Mouse (Mus musculus) intestine, embryonic 15.5 days (tissue): ENCODE measurements around the gene Mfsd4b1. TPM values are rescaled to one million over a fixed set of nuclear protein-coding genes. Genes with fewer than 3 reads are reported as not detected.
A peak's percentile ranks its signal among the peaks of the same experiment; 100 is the strongest.

Experiments used
- ATAC-seq: fragments of 200-750 bp; cut with Nextera tagmentation; 2 replicates; pipeline ENCODE4 v1.8.0; 2017; ENCODE audit warnings: moderate TSS enrichment, moderate library complexity
- H3K27ac ChIP-seq: fragments of 300-500 bp; sonication (generic); 2 replicates; pipeline ENCODE4 v1.5.1; 2015; ENCODE audit warnings: mild to moderate bottlenecking, inconsistent platforms
- H3K27me3 ChIP-seq: fragments of 300-500 bp; sonication (generic); replicated peaks from 2 replicates; pipeline ENCODE4 v1.6.1; 2015; ENCODE audit warnings: inconsistent platforms
- H3K36me3 ChIP-seq: fragments of 300-500 bp; sonication (generic); 2 replicates; pipeline ENCODE4 v1.6.1; 2015; ENCODE audit warnings: inconsistent platforms
- H3K4me1 ChIP-seq: fragments of 300-500 bp; sonication (generic); replicated peaks from 2 replicates; pipeline ENCODE4 v1.6.1; 2015; ENCODE audit warnings: inconsistent platforms
- H3K4me2 ChIP-seq: fragments of 300-500 bp; sonication (generic); replicated peaks from 2 replicates; pipeline ENCODE4 v1.6.1; 2015; ENCODE audit warnings: mild to moderate bottlenecking, inconsistent platforms
- H3K4me3 ChIP-seq: fragments of 300-500 bp; sonication (generic); replicated peaks from 2 replicates; pipeline ENCODE4 v1.5.1; 2015; ENCODE audit warnings: inconsistent platforms
- H3K9ac ChIP-seq: fragments of 300-500 bp; sonication (generic); 2 replicates; pipeline ENCODE4 v1.6.1; 2015; ENCODE audit warnings: inconsistent platforms
- H3K9me3 ChIP-seq: fragments of 300-500 bp; sonication (generic); 2 replicates; pipeline ENCODE4 v1.6.1; 2016; ENCODE audit warnings: inconsistent platforms
- WGBS: fragments of 180-500 bp; shearing (Covaris S2); methylation state at CpG from one replicate; pipeline ENCODE4 v1.1.7; 2015; 5-methylcytosine and 5-hydroxymethylcytosine counted together
- polyA plus RNA-seq: library from polyadenylated mRNA; unstranded; fragments of >200 nt; fragmentation: Nextera tagmentation; extraction: Ambion mirVana; gene quantifications from 2 replicates; pipeline ENCODE4 v1.2.1, GENCODE M21; 2015

Gene Mfsd4b1
- polyA plus RNA-seq, 1 experiment from 2014 or later: 0.90 TPM

DNA sequence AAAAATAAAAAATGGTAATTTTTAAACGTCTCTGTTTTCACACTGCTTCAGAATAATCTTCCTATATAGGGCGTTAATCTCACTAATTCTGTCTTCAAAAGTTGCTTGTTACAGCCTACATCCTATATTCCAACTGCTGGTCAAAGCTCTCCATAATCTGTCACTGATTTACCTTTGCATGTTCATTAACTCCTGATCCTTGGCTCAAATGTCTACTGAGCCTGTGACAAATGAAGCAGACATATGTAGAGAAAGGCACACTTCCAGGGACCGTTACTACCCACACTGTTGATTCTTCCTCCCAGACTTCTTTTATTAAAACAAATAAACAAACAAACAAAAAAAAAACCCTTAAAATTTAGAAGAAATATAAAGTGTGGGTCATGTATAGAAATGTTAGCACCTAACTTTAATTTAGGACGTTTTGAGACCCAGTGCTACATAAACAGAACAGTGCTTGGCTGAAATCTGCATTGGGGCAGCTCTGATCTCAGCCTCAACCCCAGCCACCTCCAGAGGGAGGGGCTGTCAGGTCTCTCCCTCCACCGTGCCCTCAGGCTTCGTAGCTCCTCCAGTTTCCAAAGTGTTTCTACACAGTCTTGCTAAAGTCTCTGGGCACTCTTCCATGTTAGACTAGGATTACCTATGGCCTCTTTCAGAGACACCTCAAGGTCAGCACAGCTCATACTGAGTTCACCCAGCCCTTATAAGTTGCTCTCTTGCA lies 33.2 kb upstream of the Mfsd4b1 start:
- WGBS: 56% methylated on average over 6 of the region's 6 CpGs
- H3K36me3 ChIP-seq: no peaks in the 10 kb centered on the region
- peak; percentile 53 for ATAC-seq
- peaks cover 5% of the 10 kb centered on the region; the same call in 1 of the 2 replicates for H3K4me1 ChIP-seq
- H3K27ac ChIP-seq: 0 out of 2 replicates have a peak overlapping the region, but pooled peaks have one; percentile 51
- H3K9ac ChIP-seq: no peak overlapping the region
- no peaks in the 10 kb centered on the region for H3K27me3 ChIP-seq
- H3K4me3 ChIP-seq: no peak overlapping the region
- no peaks in the 10 kb centered on the region for H3K9me3 ChIP-seq
- H3K4me2 ChIP-seq: no peak overlapping the region

DNA sequence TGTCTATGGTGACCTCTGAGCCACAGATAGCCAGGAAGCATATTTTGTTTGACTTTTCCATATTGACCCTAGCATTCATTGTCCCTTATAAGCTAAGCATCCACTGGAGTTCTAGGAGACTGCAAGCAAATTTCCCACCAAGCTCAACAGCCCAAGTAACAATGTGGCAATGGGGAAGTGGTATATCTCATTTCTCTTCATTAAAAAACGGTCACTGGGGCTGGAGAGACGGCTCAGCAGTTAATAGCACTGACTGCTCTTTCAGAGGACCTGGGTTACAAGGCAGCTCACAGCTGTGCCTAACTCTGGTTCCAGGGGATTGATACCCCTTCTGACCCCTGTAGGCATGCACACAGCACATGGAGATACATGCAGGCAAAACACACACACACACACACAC lies 32.5 kb upstream of the Mfsd4b1 start:
- 70% methylated on average over 2 of the region's 2 CpGs for WGBS
- Histone ChIP-seq H3K9ac (no peak overlapping the region), H3K4me3 (no peak overlapping the region), H3K36me3 (no peaks in the 10 kb centered on the region), H3K27me3 (no peaks in the 10 kb centered on the region), H3K9me3 (no peaks in the 10 kb centered on the region), H3K27ac (no peak overlapping the region), H3K4me2 (no peak overlapping the region), H3K4me1 (peaks cover 5% of the 10 kb centered on the region; the same call in 1 of the 2 replicates)
- no peak for ATAC-seq

DNA sequence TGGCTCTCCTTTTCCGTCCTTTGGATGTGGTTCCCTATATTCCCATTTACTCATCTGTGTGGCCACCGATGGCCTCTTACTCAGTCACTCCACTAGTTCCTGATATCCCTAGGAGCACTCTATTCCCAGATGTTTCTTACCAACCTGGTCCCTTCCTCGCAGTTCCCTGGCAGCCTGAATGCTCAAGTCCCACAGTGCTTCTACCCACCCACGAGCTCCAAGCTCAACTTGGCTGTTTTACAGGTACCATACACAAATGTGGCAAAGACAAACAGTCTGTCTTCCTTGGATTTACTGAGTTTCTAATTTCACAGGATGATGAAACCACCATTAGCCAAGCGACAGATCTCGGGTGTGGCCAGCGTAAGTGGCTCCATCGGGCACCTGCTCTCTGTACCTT lies 29.4 kb upstream of the Mfsd4b1 start:
- H3K27me3 ChIP-seq: no peaks in the 10 kb centered on the region
- H3K27ac ChIP-seq: no peak overlapping the region
- ATAC-seq: no peak
- peaks cover 5% of the 10 kb centered on the region; the same call in 1 of the 2 replicates for H3K4me1 ChIP-seq
- no peak overlapping the region for H3K9ac ChIP-seq
- H3K4me3 ChIP-seq: no peak overlapping the region
- H3K4me2 ChIP-seq: no peak overlapping the region
- WGBS: 78% methylated on average over 8 of the region's 8 CpGs
- no peaks in the 10 kb centered on the region for H3K9me3 ChIP-seq
- H3K36me3 ChIP-seq: no peaks in the 10 kb centered on the region

DNA sequence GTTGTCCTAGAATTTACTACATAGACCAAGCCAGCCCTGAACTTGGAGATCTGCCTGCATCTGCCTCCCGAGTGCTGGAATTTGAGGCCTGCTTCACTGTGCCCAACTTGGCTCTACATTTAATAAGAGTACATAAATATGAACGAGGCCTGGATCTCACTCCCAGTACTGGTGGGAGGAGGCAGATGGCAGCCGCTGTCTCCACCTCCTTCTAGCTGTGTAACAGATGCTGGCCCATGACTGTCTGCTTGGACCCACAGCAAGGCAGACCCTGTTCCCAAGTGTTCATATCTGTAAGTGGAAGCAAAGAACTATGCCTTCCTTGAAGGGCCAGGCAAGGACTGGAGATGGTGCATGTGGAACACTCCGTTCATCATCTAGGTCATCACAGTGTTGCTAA lies 28.8 kb upstream of the Mfsd4b1 start:
- H3K9ac ChIP-seq: no peak overlapping the region
- no peak for ATAC-seq
- no peak overlapping the region for H3K4me3 ChIP-seq
- no peaks in the 10 kb centered on the region for H3K9me3 ChIP-seq
- no peak overlapping the region for H3K27ac ChIP-seq
- peaks cover 3% of the 10 kb centered on the region; the same call in 1 of the 2 replicates for H3K4me1 ChIP-seq
- 85% methylated on average over 4 of the region's 4 CpGs for WGBS
- no peaks in the 10 kb centered on the region for H3K36me3 ChIP-seq
- H3K27me3 ChIP-seq: no peaks in the 10 kb centered on the region
- no peak overlapping the region for H3K4me2 ChIP-seq

DNA sequence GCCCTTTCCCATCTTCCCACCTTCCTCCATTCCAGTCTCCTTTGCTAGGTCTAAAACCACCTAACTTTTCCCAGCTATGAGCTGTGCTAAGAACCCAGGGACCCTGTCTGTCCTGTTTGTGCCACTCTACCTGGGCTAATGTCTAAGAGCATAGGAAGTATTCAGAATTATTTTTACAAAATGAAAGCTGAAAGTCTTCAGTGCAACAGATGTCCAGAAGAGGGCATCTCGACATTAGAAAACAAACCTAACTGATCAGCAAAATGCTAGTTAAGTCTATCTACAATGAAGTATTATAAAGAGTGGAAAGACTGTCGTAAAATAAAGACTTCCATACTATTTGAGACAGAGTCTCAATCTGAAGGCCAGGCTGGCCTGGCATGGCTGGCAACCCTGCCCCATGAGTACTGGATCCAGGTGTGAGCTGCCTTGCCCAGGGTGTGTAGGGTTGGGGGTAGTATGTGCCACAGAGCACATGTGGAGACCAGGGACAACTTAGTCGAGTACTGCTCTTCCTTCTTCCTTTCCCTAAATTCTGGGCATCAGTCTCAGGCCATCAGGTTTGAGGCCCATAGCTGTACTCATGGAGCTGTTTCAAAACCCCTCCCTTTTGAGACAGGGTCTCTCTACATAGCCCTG lies 28.3 kb upstream of the Mfsd4b1 start:
- ATAC-seq: 0 out of 2 replicates have a peak, but pooled peaks have one; percentile 7
- Histone ChIP-seq H3K36me3 (no peaks in the 10 kb centered on the region), H3K4me1 (peaks cover under 1% of the 10 kb centered on the region; the same call in 1 of the 2 replicates), H3K9ac (no peak overlapping the region), H3K4me2 (no peak overlapping the region), H3K9me3 (no peaks in the 10 kb centered on the region), H3K27ac (no peak overlapping the region), H3K4me3 (no peak overlapping the region), H3K27me3 (no peaks in the 10 kb centered on the region)
- 48% methylated on average over 3 of the region's 3 CpGs for WGBS

DNA sequence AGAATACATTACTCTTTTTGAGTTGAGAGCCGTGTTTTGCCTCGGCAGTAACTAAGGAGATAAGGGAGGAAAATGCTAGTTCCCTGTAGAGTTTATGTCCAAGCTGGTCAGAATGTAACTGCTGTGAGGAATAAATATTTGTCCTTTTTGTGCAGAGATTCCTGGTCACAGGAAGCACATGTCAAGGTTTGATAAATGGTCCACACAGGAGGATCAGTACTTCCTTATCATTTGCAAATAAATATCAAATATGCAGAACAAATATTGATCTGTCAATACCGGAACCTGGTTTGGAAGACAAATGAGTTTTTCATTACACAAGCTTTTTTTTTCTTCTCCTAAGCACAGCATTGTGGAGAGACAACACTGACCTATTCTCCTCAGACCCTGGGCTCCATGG lies 26.9 kb upstream of the Mfsd4b1 start:
- H3K9me3 ChIP-seq: no peaks in the 10 kb centered on the region
- no peak overlapping the region for H3K4me2 ChIP-seq
- WGBS: 34% methylated on average over 3 of the region's 3 CpGs
- no peak for ATAC-seq
- no peaks in the 10 kb centered on the region for H3K36me3 ChIP-seq
- H3K27me3 ChIP-seq: no peaks in the 10 kb centered on the region
- H3K9ac ChIP-seq: no peak overlapping the region
- no peaks in the 10 kb centered on the region; the same call in 1 of the 2 replicates for H3K4me1 ChIP-seq
- H3K4me3 ChIP-seq: no peak overlapping the region
- no peak overlapping the region for H3K27ac ChIP-seq

DNA sequence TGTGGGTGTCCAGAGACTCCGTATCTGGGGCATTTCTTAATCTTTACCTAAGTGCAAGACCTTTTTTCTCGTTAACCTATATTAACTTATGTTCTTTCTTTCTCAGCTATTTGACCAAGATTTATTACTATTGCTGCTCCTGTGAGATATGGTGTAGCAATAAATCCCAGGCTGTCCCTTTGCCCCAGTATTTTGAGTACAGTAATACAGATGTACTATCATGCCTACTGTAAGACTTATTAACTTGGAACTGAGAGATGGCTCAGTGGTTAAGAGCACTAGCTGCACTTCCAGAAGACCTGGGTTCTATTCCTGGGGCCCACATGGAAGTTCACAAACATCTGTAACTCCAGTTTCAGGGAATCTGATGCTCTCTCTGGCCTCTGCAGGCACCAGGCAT lies 25.7 kb upstream of the Mfsd4b1 start:
- peak; percentile 89 for ATAC-seq
- H3K4me1 ChIP-seq: no peaks in the 10 kb centered on the region; the same call in 1 of the 2 replicates
- H3K4me3 ChIP-seq: no peak overlapping the region
- H3K27me3 ChIP-seq: no peaks in the 10 kb centered on the region
- H3K36me3 ChIP-seq: no peaks in the 10 kb centered on the region
- WGBS: 59% methylated on average over 2 of the region's 2 CpGs
- H3K9ac ChIP-seq: no peak overlapping the region
- no peaks in the 10 kb centered on the region for H3K9me3 ChIP-seq
- H3K4me2 ChIP-seq: no peak overlapping the region
- 0 out of 2 replicates have a peak overlapping the region, but pooled peaks have one; percentile 15 for H3K27ac ChIP-seq

DNA sequence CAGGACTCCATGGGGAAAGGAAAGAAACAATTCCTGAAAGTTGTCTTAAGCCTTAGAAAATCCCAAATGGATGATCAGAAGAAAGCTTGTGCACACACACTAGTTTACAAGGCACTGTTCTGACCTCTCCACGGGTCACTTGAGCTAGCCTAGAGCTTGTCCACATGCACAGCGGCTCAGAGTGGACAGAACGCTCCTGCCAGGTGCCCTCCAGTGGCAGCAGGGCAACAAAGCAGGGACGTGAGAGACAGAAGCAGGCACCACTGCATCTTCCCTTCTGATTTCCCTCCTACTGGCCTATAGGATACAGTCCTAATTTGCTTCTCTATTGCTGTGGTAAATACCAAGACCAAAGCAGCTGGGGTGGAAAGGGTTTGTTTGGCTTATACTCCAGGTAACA lies 16.3 kb upstream of the Mfsd4b1 start:
- Histone ChIP-seq H3K27me3 (no peaks in the 10 kb centered on the region), H3K4me2 (no peak overlapping the region)
- WGBS: 30% methylated on average over 4 of the region's 4 CpGs

DNA sequence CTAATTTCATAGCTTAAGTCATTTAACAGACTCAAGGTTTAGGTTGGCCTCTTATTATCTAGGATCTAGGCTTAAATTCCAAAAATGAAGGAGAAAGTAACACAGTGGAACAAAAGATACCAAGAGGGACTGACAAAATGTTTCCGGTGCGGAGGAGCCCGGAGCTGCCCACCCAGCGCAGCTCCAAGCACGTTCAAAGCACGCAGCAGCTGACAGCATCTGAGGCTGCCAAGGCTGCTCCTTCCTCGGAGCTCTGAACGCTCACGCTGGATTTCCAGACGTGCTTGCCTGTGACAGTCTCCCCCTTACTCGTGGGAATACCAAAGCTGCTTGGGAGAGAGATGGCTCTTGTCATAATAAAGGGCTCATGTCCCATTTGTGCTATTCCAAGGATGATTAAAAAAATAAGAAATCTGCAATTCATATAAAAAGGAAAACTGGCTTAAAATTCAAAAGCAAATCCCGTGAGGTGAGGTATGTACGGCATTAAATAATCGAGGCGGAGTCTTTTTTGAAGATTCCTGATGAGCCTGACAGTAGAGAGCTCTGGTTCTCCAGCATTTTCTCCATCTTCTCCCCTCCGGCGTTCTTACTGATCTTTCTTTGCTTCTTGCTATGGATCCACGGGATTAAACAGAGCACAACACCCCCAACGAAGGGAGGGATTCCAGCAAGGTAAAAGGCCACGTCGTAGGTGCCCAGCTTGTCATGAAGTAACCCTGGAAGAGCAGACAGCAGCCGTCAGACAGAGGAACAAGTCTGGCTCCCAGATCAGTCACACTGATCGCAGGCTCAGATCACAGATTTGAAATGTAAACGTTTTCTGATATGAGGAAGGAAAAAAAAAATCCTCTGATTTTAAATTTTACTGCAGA lies 11.9 kb upstream of the Mfsd4b1 start:
- no peak overlapping the region for H3K4me2 ChIP-seq
- no peak overlapping the region for H3K4me3 ChIP-seq
- 70% methylated on average over 24 of the region's 24 CpGs for WGBS
- H3K4me1 ChIP-seq: no peaks in the 10 kb centered on the region
- no peaks in the 10 kb centered on the region for H3K9me3 ChIP-seq
- no peak overlapping the region for H3K9ac ChIP-seq
- no peaks in the 10 kb centered on the region; the same call in 1 of the 2 replicates for H3K36me3 ChIP-seq
- no peak for ATAC-seq
- H3K27ac ChIP-seq: no peak overlapping the region
- no peaks in the 10 kb centered on the region for H3K27me3 ChIP-seq

More for the DNA sequence above, 16.3 kb upstream of the Mfsd4b1 start:
- no peak overlapping the region for H3K4me3 ChIP-seq
- H3K9ac ChIP-seq: no peak overlapping the region
- H3K36me3 ChIP-seq: no peaks in the 10 kb centered on the region; the same call in 1 of the 2 replicates
- no peak for ATAC-seq
- no peaks in the 10 kb centered on the region for H3K4me1 ChIP-seq
- H3K27ac ChIP-seq: no peak overlapping the region
- no peaks in the 10 kb centered on the region for H3K9me3 ChIP-seq

DNA sequence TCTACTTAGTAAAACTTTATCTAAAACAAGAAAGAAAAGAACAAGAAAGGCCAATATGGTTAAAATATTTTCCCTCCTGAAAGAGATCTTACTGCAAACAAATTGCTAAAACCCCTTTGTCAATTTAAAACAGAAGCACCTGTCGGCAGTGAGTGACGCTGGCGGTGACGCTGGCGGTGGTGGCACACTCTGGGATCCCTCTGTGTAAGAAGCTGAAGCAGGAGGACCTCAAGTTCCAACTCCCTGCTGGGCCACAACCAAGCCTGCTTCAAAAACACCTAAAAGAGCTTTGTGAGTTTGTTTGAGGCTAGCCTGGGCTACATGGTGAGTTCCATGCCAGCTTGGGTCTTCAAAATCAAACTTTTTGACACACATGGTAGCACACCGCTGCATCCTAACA lies 9.9 kb upstream of the Mfsd4b1 start:
- Histone ChIP-seq H3K9ac (no peak overlapping the region), H3K4me1 (no peaks in the 10 kb centered on the region), H3K4me2 (no peak overlapping the region), H3K36me3 (no peaks in the 10 kb centered on the region), H3K4me3 (no peak overlapping the region), H3K9me3 (no peaks in the 10 kb centered on the region), H3K27ac (no peak overlapping the region), H3K27me3 (no peaks in the 10 kb centered on the region)
- 96% methylated on average over 6 of the region's 6 CpGs for WGBS
- no peak for ATAC-seq

DNA sequence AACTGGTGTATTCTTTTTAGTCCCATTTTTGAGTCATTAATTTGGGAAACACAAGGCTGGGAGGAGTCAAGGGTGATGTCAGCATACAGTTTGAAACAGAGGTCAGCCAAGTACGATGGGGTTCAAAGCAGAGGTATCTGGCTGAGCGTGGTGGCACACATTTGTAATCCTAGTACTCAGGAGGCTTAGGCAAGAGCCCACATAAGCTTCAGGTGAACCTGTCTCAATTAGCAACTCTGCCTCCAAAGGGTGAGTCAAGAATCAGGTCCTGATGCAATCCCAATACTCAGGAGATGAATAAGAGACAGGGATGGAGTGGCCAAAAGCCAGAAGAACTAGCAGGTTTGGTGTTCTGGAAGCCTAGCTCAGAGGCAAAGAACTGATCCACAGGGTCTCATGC lies 7.8 kb upstream of the Mfsd4b1 start:
- 83% methylated on average over 2 of the region's 2 CpGs for WGBS
- H3K36me3 ChIP-seq: no peaks in the 10 kb centered on the region
- no peaks in the 10 kb centered on the region for H3K9me3 ChIP-seq
- no peak overlapping the region for H3K4me2 ChIP-seq
- H3K4me3 ChIP-seq: no peak overlapping the region
- ATAC-seq: no peak
- H3K9ac ChIP-seq: no peak overlapping the region
- no peaks in the 10 kb centered on the region for H3K4me1 ChIP-seq
- no peaks in the 10 kb centered on the region for H3K27me3 ChIP-seq
- H3K27ac ChIP-seq: no peak overlapping the region

DNA sequence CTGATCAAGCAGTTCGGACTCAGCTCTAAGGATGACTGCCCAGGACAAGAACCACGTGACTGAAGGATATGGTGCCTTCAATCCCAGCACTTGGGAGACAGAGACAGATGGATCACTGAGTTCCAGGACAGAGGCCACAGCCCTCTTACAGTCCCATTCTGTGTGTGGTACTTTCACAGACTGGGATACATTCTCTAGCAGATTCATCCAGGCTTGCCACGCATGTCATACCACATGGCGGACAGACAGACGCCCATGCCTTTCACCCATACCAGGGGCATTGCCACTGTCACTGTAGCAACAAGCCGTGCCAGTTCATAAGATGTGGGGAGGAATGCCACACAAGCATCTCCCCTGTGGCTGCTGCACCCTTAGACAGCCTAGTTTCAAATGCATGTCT lies 5.6 kb upstream of the Mfsd4b1 start:
- Histone ChIP-seq H3K4me3 (no peak overlapping the region), H3K27me3 (no peaks in the 10 kb centered on the region), H3K4me2 (no peak overlapping the region), H3K36me3 (no peaks in the 10 kb centered on the region), H3K27ac (no peak overlapping the region), H3K9me3 (no peaks in the 10 kb centered on the region), H3K9ac (no peak overlapping the region), H3K4me1 (no peaks in the 10 kb centered on the region)
- no peak for ATAC-seq
- 90% methylated on average over 6 of the region's 6 CpGs for WGBS
